ENCODE assay signal across 27 mouse cellular contexts in the genomic region with DNA sequence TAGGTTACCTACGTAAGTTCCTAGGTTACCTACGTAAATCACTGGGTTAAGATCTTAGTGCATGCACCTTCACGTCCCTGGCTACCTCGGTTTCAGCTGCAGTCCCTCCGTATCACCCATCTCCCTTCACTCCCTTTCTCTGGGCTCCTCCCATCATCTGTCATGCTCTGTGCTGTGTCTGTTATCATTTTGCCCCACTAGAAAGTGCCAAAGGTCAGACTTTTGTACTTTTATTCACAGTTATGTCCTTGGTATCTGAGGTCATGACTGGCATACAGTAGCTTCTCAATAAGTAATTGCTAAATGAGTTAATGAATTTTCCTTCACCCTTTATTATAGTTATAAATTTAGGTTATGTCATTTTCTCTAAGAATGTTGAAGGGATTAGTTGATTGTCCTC. TPM values are rescaled to one million over a fixed set of nuclear protein-coding genes. Genes with fewer than 3 reads are reported as not detected.
"Had no signal": no experiment of that assay in that cellular context is flagged by ENCODE, and none has a peak within 500 bp of the region (broad histone marks: within the 10 kb centered on the region; RNA-seq: fewer than 3 reads in every experiment).

No protein-coding gene starts in this region.

- H3K4me2 ChIP-seq: lung, embryonic 14.5 days; midbrain, embryonic 12.5 days; neural tube, embryonic 13.5 days; neural tube, embryonic 15.5 days; stomach, embryonic 15.5 days had no signal

- H3K9me3 ChIP-seq: midbrain, embryonic 10.5 days; midbrain, embryonic 12.5 days; neural tube, embryonic 13.5 days; neural tube, embryonic 15.5 days; stomach, embryonic 15.5 days had no signal

- H3K27ac ChIP-seq: midbrain, embryonic 10.5 days; midbrain, embryonic 12.5 days; neural tube, embryonic 13.5 days; neural tube, embryonic 15.5 days; stomach, embryonic 15.5 days; stomach, postnatal 0 days had no signal

- H3K27me3 ChIP-seq: midbrain, embryonic 12.5 days; neural tube, embryonic 13.5 days; neural tube, embryonic 15.5 days; stomach, embryonic 15.5 days had no signal

- ATAC-seq: midbrain, embryonic 16.5 days had no signal

- H3K4me3 ChIP-seq: midbrain, embryonic 10.5 days; midbrain, embryonic 12.5 days; myocyte; neural tube, embryonic 13.5 days; neural tube, embryonic 15.5 days; stomach, embryonic 15.5 days had no signal

- DNase-seq: lung, adult 18-20 months; lung, embryonic 14.5 days; lung, postnatal 10 days; lung, postnatal 4 days; midbrain, embryonic 14.5 days; retina, postnatal 1 day; right cerebral cortex, adult 18-20 months; right cerebral cortex, postnatal 25 days; right cerebral cortex, postnatal 4 days; spleen, adult 18-20 months; thymus, adult 2 months; thymus, postnatal 25 days; thymus, postnatal 4 days had no signal

- H3K9ac ChIP-seq: lung, embryonic 14.5 days; midbrain, embryonic 12.5 days; neural tube, embryonic 13.5 days; neural tube, embryonic 15.5 days; stomach, embryonic 15.5 days had no signal

- H3K36me3 ChIP-seq: midbrain, embryonic 12.5 days; neural tube, embryonic 13.5 days; neural tube, embryonic 15.5 days; stomach, embryonic 15.5 days had no signal

RNA-seq across cellular contexts. Expression of gene Otp, which starts 49.0 kb away (rescaled TPM):
- total RNA-seq: megakaryocyte, adult 5-6 weeks; megakaryocyte-erythroid progenitor cell, adult 5-6 weeks had no signal
- polyA plus RNA-seq: lung, embryonic 14.5 days; lung, embryonic 16.5 days; myocyte; small intestine, adult 2 months; stomach, embryonic 15.5 days; stomach, postnatal 0 days; testis, adult 2 months; thymus, adult 2 months; urinary bladder, adult 2 months had no signal
